Mouse (Mus musculus) gastrocnemius, postnatal 36 days (tissue): ENCODE data around the gene Slfn9. TPM values are rescaled to one million over a fixed set of nuclear protein-coding genes. Genes with fewer than 3 reads are reported as not detected.
"Not testable (repeated sequence)": the region's sequence is repeated elsewhere in the genome, so short reads cannot be mapped to it uniquely, and the experiment has no call there.

Experiments used
- DNase-seq, 2 experiments: peaks; one replicate each; pipeline ENCODE4 v3.0.0; 2022
- intact Hi-C: fragments of 180-260 bp; cut with DNase I; formaldehyde crosslinking; loops from one replicate; pipeline ENCODE4 v1.15.1; 2025
- total RNA-seq, 2 experiments: library from RNA; stranded (reverse); gene quantifications; 2 replicates each; pipeline ENCODE4 v1.2.3; 2021

The Slfn9 gene
- total RNA-seq, 2 experiments from 2014 or later: 0.33 to 0.42 TPM

DNA sequence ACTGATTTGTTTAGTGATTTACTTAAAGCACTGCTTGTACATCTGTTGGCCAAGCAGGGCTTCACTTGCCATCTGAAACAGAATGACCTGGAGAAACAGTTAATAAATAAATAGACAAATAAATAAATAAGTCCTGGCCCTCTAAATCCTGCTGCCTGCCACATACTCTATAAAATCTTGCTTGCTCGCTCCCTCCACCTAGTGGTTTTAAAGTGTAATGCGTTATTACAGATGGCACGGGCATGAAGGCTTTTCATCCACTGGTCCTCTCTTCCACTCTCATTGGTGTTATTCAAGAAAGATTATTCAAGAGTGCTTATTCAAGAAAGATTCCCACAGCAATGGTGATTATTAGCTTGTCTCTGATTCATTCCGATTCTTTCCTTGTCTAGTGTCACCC, 32.0 kb downstream of the Slfn9 start:
- DNase-seq: no peak
- intact Hi-C loops: loop anchor here (2.0 kb wide), 1 partner anchor 45 kb away; no protein-coding TSS in a partner anchor

DNA sequence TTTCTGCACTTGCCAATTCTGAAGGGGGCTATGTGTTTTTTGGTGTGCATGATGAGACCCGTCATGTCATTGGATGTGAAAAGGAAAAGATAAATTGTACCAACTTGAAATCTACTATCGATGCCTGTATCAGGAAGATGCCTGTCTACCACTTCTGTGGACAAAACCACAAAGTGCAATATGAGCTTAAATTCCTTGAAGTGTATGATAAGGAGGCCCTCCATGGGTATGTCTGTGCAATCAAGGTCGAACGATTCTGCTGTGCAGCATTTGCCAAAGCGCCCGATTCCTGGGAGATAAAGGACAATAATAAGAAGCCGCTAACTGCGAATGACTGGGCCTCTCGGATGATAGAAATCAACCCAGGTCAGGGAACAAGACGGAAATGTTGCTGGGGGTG, 34.7 kb downstream of the Slfn9 start:
- intact Hi-C loops: no loop called here
- DNase-seq: no peak

DNA sequence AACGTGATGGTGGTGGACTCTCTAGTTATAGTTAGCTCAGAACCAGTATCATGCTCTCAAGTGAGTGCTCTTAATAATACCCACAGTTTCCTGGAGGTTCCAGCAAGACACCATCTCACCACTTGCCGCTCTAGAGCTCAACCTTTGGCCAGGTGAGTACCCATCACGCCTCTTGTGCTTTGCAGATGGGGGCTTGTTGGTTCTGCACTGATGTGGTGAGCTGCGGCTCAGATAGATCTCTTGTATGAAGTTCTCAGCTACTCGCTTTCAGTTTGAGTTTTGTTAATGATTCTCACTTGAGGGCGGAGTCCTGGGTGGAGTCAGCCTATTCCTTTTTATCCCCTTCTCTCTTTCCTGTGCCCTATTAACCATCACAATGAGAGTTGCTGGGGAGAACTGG, 37.0 kb downstream of the Slfn9 start:
- intact Hi-C loops: no loop called here
- no peak for DNase-seq

DNA sequence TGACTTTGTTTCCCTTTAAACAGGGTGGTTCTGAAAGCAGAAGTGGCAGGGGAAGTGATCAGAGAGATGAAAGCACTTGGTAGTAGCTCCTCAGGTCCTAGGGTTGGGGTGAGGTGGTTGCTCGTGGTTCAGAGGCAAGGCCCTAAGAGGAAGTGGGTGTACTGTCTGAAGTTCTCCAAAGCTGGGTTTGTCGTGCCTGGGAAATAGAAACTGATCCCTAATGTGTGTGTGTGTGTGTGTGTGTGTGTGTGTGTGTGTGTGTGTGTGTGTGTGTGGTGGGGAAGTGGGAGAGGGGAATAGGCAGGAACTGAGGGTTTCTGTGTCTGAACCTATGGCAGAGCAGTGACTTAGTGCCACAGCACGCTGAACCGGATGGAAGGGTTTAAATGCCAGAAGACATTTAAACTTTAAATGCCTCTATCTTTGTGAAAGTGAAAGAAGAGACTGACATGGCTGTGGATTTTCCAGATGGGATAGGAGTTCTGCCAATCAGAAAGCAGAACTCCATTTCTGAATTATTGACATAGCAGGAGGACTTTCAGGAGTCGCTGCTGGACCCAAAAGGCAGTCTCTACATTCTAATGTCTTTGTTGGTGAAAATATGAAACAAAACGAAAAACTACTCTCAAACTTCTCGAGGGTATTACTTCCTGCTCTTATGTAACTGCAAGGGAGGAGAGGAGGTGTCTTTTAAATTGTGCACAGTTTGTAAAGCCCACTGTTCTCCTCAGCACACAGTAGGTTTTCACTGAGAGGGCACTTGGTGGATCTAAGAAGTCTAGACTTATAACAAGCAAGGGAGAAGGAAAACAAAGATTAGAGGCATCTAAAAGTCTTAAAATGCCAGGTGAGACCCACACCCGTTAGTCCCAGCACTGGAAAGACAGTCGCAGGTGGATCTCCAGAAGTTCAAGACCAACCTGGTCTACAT, 38.8 kb downstream of the Slfn9 start:
- intact Hi-C loops: no loop called here
- no peak for DNase-seq

DNA sequence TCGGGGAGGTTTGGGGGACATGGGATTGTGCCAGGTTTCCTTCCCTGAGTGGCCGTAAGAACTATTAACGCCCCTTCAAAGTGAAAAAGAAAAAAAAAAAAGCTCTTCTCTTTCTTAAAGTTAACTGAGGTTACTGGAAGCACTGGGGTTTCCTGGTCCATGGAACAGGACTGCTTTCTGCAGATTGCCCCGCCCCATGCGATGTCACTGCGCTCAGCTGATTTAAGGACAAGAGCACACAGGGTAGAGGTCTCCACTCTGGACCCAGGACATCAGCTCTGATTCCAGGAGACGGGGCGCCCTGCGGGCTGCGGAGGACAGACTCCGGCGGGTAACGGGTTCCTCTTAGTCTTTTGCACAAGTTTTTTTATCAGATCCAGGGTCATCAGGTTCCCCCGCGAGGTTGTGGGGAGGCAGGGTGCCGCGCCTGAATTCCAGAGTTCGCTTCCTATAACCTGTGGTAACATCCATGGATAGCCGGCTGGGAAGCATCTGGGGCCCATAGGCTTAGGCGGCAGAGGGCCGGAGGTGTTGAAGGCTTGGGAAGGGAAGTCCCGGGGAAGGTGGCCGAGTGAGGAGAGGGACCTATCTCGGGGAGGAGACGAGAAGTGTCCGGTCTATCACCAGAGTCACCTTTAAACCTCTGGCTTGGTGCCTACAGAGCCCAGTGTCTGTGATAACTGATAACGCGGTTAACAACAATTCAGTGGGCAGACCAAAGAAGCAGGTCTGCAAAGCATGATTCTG, 39.6 kb downstream of the Slfn9 start:
- intact Hi-C loops: no loop called here
- peak; percentile 66 to 70 for DNase-seq

DNA sequence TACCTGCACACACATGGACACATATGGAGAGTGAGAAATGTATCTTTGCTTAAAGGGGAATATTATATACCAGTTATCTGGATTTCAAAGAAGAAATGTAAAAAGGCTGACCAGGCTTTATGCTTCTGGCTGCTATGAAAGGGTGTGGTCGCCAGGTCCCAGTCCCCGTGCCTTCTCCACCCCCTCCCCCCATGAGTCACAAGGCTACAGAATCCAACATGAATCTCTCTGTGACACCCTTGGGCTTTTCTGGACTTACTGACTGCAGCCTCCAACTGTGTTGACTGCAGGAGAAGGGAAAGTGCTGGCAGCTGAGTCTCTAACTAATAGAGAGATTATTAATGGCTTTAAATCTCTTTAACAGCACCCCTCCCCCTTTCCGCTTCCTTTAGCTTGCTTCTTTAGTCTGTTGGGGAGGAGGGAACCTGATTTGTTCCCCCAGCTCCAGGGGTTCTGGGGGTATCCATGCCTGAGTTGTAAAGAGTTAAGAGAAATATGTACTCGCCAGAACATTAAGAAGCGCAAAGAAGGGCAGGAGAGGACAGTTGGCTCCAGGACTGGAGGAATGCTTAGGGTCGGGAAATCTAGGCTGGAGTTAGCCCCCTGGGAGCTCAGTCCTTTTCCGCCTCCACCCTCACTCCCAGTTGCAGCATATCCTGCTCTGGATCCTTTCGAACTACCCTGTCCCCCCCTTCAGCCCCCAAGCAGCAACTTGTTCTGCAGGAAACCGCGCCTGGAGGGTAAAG, 40.7 kb downstream of the Slfn9 start, which contains the start of gene Slfn5:
Gene Slfn5, plus strand, starts transcription at position 614 of the 746 bp plus-strand sequence.
- intact Hi-C loops: no loop called here

DNA sequence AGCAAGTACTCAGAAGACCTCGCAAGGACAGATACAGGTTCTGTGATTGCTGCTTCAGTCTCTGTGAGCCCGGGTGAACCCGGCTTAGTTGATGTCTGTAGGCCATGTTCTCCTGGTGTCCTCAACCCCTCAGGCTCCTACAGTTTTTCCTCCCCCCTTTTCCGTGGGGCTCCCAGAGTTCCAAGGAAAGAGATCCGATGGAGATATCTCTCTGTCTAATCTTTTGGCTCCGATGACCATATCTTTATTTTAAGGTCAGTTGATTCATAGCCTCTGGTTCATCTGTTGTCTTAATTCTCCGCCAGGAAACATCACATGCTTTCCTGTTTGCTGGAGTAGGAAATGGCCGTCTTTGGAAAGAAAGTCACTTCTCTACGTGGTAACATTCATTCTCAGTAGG, 42.6 kb downstream of the Slfn9 start:
- intact Hi-C loops: no loop called here
- DNase-seq: no peak

More for the DNA sequence above, 40.7 kb downstream of the Slfn9 start, which contains the start of gene Slfn5:
- DNase-seq: peak; percentile 37 to 52

DNA sequence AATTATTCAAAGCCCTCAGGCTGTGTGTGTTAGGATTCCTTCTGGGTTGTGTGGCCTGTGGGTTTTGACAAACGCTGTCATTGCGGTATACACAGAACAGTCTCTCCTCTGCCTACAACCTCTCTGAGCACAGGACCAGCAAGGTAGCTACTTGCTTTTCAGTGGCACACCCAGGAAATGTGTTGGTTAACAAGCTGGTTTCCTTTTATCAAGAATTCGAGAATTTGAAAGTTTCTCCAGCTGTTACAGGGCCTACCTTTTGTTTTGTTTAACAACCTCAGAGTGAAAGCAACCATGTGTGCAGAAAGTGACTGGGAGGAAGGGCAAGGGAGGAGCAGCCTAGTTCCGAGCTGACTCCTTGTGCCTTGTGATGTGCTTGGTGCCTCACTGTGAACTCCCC, 44.2 kb downstream of the Slfn9 start:
- DNase-seq: no peak
- intact Hi-C loops: no loop called here

DNA sequence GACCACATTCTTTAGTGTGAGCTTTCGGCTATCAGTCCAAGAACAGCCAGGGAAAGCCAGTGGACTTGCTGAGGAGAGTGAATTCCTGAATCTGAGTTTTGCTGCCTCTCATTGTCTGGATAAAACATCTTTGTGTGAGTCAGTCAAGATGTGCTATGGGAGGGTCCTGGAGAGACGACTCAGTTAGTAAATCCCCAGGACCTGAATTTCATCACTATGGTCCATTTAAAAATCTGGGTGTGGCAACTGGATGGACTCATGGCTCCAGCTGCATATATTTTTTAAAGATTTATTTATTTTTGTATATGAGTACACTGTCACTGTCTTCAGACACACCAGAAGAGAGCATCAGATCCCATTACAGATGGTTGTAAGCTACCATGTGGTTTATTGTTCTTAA, 46.0 kb downstream of the Slfn9 start:
- no peak for DNase-seq
- intact Hi-C loops: no loop called here

DNA sequence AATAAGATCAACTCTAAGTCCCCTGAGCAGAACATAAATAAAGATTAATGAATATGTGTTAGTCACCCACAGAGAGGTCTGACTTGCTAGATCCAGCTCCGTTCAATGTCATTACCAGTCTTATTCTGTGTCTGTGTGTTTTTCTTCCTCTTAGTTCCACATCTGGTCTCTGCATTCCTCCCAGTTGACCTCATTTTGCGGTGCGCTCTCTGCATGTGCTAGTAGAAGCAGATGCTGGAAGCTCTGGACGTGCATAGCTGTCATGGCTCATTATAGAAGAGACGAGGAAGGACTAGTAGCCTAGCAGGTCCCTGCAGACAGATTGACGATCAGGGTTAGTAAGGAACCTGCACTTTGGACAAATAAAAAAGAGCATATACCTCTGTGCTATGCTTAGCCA, 48.3 kb downstream of the Slfn9 start:
- intact Hi-C loops: no loop called here

DNA sequence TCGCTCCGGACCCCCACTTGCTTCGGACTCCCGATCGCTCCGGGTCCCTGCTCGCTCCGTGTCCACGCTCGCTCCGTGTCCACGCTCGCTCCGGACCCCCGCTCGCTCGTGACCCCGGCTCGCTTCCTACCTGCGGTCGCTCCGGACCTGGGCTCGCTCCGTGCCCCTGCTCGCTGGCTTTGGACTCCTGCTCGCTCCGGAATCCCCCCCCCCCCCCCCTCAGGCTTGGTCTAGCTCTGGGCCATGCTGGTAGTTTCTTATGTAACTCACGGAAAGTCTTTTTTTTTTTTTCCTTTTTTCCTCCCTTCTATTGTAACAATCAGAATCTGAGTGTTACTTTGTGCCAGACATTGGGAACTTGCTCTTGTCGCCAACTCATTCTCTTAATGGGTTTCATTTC, 58.4 kb downstream of the Slfn9 start:
- intact Hi-C loops: no loop called here

More for the DNA sequence above, 48.3 kb downstream of the Slfn9 start:
- no peak for DNase-seq

DNA sequence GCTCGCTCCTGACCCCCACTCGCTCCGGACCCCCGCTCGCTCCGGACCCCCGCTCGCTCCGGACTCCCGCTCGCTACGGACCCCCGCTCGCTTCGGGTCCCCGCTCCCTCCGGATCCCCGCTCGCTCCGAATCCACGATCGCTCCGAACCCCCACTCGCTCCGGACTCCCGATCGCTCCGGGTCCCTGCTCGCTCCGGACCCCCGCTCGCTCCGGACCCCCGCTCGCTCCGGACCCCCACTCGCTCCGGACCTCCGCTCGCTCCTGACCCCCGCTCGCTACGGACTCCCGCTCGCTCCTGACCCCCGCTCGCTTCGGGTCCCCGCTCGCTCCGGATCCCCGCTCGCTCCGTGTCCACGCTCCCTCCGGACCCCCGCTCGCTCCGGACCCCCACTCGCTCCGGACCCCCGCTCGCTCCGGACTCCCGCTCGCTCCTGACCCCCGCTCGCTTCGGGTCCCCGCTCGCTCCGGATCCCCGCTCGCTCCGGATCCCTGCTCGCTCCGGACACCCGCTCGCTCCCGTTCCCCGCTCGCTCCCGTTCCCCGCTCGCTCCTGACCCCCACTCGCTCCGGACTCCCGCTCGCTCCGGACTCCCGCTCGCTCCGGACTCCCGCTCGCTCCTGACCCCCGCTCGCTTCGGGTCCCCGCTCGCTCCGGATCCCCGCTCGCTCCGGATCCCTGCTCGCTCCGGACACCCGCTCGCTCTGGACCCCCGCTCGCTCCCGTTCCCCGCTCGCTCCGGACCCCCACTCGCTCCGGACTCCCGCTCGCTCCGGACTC, 59.8 kb downstream of the Slfn9 start:
- DNase-seq, intact Hi-C loops: not testable (repeated sequence)

More for the DNA sequence above, 58.4 kb downstream of the Slfn9 start:
- DNase-seq: no peak

DNA sequence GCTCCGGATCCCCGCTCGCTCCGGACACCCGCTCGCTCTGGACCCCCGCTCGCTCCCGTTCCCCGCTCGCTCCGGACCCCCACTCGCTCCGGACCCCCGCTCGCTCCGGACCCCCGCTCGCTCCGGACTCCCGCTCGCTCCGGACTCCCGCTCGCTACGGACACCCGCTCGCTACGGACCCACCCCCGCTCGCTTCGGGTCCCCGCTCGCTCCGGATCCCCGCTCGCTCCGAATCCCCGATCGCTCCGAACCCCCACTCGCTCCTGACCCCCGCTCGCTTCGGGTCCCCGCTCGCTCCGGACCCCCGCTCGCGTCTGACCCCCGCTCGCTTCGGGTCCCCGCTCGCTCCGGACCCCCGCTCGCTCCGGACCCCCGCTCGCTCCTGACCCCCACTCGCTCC, 60.5 kb downstream of the Slfn9 start:
- intact Hi-C loops, DNase-seq: not testable (repeated sequence)

DNA sequence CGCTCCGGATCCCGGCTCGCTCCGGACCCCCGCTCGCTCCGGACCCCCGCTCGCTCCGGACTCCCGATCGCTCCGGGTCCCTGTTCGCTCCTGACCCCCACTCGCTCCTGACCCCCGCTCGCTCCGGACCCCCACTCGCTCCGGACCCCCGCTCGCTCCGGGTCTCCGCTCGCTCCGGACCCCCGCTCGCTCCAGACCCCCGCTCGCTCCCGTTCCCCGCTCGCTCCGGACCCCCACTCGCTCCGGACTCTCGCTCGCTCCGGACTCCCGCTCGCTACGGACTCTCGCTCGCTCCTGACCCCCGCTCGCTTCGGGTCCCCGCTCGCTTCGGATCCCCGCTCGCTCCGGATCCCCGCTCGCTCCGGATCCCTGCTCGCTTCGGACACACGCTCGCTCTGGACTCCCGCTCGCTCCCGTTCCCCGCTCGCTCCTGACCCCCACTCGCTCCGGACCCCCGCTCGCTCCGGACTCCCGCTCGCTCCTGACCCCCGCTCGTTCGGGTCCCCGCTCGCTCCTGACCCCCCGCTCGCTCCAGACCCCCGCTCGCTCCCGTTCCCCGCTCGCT, 61.2 kb downstream of the Slfn9 start:
- intact Hi-C loops, DNase-seq: not testable (repeated sequence)

DNA sequence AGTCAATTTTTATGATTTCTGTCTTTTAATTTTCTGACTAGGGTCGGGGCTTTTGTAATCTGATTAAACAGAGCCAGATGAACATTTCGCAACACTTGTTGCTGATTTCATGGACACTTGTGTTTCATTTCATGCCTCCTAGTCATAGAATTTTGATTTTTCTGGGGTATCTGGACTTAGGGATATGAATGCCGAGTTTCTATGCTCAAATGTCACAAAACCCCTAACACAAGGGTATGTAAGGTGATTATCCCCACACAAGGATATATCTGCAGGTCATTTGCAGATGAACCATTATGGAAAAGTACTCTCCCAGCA, 62.0 kb downstream of the Slfn9 start:
- intact Hi-C loops: no loop called here
- DNase-seq: no peak

DNA sequence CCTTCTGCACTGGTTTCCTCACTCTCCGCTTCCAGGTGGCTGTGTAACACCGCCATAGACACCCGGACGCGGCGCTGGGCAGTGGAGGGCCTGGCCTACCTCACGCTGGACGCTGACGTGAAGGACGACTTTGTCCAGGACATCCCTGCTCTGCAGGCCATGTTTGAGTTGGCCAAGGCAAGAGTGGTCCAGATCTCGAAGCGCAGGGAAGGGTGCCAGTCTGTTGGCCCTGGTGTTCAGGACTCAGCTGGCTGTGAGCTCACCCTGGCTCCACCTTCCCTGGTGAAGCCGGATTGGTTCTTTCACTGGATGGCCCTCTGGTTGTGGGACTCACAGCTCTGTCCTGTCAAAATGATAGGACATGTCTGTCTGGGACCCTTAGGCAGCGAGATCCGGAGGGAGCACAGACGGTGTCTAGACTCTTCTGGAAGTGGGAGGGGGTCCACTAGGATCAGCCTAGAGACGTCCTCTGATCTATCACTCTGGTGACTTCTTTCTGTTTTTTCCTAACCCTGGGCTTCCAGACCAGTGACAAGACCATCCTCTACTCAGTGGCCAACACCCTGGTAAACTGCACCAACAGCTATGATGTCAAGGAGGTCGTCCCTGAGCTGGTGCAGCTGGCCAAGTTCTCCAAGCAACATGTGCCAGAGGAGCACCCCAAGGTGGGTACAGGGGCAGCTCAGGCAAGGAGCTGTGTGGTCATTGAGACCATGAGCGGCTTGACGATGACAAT, 62.6 kb downstream of the Slfn9 start:
- DNase-seq: no peak
- intact Hi-C loops: no loop called here
